Mouse (Mus musculus) kidney, adult 2 months (tissue): ENCODE results near the gene Zcchc3.
A peak's percentile ranks its signal among the peaks of the same experiment; 100 is the strongest.

ENCODE experiments used
- CTCF ChIP-seq: fragments of 200-500 bp; conservative IDR thresholded peaks from 2 replicates; pipeline ENCODE4 v1.5.1; 2011; ENCODE audit warnings: low read depth, mild to moderate bottlenecking, control low read depth, low read length, moderate library complexity, mixed read lengths; ENCODE audit not compliant: insufficient read depth, insufficient read length
- POLR2A ChIP-seq: fragments of 200-500 bp; IDR thresholded peaks from one replicate; pipeline ENCODE4 v1.6.1; 2011; ENCODE audit warnings: low read depth, low read length, control low read depth

GRCm38 (mm10) chr2:152368532-152369140, 46.2 kb downstream of the Zcchc3 start:
- no peak for TF ChIP-seq POLR2A
- TF ChIP-seq CTCF = peak; percentile 89
